Mouse (Mus musculus): ENCODE data around the gene Gli2.
A peak's percentile ranks its signal among the peaks of the same experiment; 100 is the strongest.

Gene Gli2

DNA sequence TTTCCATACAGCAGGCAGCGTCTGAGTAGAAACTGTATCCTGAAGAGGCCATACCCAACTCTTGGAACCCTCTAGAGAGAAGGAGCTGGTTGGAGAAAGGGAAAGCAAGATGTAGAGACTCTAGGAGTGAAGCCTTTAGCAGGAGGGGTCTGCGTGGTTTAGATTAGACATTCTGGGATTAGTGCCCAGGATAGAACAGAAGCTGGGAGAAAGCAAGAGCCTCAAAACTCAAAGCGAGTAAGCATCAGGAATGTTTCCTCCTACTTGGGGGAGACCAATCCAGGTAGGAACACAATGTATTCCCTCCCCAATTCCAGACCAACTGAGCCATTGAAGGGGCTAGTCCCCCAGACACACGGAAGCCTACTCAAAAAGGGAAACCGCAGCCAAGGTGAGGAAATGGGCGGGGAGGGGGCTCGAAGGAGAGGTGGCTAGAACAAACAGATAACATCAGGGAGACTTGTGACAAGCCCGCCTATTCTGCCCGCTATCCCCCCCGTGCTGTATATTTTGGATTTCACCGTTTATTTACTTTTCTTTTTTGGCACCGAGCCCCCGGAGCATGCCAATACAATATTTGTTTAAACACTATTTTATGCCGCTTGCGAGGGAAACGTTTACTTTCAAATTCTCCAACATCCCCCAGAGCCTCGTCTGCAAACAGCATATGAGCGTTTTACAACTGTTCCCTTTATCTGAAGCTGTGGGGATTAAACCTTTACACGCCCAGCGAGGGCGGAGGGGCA lies 2.1 kb downstream of the Gli2 start:
- DNase-seq (ENCODE audit: low spot score), result no peak

DNA sequence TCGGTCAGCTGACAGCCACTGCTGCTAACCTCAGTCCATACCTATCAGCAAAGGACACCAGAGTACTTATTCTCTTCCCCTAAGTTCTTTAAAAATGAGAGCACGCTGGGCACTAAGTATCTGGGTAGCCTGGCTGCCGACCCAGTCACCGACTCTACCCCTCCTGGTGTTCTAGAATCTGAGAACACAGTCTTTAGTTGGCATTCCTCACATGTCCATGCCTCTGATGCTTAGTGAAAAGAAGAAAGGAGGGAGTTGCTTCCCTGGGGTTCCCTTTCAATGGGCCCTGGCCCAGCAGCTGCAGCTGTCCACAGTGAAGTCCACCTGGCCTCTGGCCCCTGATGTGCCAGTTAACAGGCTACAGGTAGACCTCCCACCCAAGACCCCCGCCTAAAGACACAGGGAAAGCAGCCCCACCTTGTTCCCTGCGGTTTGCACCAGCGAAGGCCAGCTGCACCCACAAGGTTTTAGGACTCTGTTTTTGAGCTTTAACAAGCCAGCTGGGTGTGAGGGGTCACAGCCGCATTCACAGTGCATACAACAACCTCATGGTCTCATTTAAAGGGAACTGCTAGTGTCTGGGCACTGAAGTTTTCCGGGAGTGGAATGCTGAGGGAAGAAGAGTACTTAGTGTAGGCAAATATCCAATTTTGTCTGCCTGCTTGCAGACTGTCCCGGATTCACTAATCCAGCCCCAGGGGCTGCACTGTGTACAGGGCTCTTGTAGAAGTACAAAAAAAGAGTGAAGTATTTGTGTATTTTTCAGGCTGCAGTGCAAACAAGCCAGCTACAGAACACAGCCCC lies 3.4 kb downstream of the Gli2 start:
- no peak for DNase-seq (ENCODE audit: low spot score)

DNA sequence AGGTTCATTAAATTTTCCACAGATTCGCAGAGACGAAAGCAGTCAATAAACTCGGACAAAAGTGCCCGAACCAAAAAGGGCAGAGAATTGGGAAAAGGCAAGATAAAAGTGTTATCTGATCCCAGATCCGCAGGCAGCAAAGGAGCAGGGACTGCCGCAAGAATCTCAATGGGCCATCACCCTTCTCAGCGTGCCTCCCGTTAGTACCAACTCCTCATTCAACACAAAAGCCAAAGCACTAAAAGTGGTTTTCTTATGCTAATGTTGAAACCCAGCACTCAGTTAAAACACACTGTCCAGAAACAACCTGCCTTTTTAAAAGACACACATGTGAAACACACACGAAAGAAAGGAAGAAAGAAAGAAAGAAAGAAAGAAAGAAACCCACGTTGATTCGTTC lies 4.4 kb downstream of the Gli2 start:
- no peak for DNase-seq (ENCODE audit: low spot score)

DNA sequence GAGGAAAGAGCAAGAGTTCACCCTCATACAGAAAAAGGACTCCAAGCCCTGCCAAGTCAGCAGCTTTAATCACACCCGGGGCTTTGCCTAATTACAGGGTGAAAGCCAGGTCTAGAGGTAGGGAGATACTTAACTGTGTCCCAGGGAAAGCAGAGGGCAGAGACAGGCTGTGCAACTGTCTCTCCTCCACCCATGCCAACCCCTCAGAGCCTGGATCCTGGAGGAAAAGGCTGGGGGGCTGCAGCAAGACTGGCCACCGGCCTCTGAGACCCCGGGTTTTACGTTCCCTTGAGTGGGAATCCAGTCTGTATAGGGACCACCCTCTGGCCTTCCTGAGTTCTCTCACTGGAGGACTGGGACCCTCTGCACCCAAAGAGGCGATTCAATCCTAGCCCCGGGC lies 4.9 kb downstream of the Gli2 start:
- DNase-seq (ENCODE audit: low spot score), result no peak

DNA sequence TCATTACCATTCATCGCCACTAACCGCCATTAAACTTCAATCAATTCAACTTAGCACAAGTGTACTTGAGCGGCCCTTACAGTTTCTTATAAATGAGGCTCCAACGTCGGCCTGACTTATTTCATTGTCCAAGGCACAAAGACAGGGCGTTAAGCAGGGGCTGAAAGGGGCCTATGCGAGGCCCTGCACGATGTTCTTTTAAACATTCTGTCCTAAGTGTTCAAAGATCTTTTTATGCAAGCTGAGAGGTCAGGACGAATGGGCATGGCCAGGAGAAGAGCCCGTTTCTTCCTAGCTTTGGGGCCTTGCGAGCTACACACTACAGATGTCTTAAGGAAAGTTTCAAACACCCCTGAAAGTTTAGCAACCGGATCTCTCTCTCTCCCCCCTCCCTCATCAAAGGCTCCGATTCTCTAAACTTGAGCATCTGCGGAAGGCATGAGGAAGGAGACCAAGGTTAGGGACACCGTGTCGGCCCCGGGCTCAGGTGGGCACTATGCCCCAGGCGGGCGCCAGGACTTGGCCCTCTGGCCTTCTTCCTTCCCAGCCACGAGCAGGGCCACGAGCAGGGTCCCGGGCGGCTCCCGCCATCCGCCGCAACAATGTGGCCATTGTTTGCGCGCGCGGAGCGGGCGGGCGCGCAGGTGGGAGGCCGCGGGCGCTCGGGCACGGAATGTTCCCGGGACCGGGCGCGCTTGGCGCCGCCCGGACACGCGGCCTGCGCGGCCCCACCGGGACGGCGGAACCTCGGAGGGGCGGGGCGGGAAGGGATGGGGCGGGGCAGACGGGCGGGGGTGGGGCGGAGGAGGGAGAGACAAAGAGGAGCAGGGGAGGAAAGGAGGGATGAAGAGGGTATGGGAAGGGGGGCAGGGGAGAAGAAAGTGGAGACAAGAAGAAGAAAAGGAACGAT lies 5.7 kb downstream of the Gli2 start:
- peak; percentile 45 for DNase-seq (ENCODE audit: low spot score)

DNA sequence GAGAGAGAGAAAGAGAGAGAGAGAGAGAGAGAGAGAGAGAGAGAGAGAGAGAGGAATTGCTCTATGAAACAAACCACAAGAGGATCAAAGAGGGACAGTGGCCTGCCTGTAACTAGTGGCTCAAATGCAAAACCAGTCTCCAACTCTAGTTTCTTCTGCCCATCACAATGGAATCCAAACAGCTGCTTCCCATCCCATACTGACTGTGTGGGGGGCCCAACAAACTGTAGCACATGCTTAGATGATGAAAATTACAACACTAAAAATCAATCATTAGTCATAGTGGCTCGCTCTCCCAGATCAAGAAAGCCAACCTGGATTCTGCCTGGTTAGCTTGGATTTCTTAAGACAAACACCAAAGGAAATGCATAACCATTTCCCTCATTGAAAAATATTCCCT lies 15.0 kb downstream of the Gli2 start:
- no peak for DNase-seq (ENCODE audit: low spot score)

DNA sequence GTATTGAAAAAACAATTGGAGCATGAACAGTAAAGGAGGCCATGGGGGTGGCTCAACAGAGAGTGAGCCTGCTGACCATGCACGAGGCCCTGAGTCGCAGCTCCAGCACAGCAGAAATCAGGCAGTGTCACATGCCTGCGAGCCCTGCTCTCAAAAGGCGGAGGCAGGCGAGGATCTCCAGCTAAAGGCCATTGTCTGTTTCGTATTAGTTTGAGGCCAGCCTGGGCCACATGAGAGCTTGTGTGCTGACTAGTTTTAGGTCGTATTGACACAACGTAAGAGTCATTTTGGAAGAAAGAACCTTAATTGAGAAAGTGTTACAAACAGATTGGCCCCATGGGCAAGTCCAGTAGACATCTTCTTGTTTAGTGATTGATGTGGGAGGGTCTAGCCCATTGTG lies 17.5 kb downstream of the Gli2 start:
- DNase-seq (ENCODE audit: low spot score), result no peak

DNA sequence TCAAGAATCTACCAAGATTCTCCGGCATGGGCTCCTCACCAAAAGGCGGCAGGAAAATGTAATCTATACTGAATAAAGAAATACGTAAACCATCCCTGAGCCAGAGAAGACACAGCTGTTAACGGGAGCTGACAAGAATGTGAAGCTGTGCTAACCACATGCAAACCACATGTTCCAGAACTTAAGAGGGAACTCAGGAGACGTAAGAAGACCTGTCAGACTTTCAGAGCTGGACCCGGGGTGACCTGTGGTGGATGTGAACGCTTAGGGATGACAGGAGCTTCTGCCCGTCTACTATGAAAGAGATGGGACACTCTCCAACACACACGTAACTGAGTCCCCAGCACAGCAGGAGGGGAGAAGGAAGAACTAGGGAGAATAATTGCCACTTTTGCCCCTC lies 18.1 kb downstream of the Gli2 start:
- DNase-seq (ENCODE audit: low spot score), result no peak

DNA sequence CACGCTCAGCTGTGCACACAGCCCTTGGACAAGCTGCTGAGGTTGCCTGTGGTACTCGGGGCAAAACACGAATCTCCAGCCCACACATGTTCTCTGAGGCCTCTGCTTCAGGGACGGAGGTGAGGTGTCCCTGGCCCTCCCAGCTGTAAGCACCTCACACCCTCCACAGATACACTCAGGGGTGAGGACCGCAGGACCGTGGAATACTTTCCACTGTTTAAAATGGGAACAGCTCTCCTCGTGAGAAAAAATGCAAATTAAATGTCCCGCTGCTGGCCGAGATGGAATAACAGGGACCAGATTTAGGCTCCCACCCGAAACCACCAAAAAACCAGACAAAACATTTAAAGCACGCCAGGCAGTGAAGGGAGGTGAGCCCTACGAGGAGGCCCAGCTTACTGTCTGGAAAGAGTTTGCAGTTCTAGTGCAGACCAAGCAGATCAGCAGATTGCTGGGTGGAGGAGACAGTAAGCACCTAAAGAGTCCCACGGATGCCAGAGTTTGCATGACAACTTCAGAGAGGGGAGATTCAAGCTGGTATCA lies 19.2 kb downstream of the Gli2 start:
- DNase-seq (ENCODE audit: low spot score), result no peak

DNA sequence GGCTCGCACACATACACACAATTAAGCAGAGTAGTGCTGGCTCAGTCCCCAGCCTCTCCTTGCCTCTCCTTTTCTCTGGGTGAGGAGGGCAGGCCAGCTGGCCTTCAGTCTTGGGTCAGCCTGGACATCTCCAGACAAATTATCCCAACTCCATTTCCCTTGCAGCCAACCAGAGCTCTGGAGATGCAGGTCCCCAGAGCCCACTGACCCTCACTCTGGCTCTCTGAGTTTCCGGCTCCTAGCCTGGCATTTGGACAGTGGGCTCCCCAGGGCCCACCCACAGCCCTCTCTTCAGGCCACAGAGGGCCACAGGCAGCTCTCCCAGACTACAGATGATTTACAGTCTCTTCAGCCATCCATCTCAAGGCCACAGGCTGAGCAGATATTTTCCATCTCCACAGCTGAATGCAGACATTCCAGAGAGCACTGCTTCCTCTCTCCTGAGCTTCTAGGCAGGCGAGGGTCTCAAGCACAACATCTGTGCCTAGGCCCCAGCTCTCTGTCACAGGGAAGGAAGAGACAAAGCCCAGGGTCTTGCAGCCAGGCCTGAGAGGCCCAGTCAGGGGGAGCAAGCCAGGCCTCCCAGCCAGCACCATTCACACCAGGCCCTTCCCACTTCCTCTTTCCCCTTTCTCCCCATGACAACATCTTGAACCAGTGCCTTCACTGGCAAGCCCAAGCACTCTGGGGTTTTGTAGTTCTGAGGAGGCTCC lies 19.8 kb downstream of the Gli2 start:
- DNase-seq (ENCODE audit: low spot score), result peak; percentile 64

DNA sequence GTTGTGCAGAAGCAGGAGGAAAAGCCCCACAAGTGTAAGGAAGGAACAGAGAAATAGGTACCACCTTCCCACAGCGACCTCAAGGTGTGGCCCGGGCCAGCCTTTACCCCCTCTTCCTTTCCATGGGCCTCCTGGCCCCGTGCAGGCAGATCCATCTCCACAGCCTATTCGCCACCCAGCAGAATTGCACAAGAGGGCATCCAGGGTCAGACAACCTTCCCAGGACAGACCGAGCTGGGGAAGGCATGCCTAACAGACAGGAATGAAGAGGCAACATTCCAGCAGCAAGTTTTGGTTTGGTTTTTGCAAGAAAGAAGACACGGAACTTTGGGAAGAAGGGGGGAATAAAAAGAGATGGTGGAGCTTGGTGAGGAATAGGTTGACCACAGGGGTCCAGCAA lies 22.2 kb downstream of the Gli2 start:
- no peak for DNase-seq (ENCODE audit: low spot score)

DNA sequence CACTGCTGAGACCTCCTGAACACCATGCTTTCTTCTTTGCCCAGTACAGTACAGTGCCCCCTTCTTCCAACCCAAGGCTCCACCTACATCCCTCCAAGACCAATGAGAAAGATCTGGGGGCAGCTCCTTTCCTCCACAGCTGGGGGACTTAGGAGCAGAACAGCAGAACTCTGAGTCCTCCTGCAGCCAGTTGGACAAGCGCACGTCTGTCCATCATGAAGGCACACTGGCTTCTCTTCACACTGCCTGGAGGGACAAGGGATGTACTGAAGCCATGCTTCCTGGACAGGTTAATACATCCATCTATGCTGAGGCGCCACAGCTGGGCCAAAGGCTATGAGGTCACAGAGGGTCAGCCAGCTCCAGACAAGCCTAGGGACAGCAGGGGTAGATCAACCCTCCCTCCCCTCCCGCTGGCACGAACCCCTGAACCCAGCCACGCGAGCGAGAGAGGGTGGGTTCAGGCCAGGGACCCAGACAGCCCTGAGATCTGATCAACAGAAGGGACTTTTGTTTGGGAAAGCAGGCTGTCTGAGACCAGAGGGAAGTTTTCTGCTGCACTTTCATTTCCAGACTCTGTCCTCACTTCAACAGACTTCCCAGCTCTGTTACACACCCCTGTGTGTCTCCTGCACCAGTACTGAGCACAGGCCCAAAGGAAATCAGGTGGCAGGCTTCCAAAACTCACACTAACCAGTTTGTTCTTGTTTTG lies 27.6 kb downstream of the Gli2 start:
- no peak for DNase-seq (ENCODE audit: low spot score)

DNA sequence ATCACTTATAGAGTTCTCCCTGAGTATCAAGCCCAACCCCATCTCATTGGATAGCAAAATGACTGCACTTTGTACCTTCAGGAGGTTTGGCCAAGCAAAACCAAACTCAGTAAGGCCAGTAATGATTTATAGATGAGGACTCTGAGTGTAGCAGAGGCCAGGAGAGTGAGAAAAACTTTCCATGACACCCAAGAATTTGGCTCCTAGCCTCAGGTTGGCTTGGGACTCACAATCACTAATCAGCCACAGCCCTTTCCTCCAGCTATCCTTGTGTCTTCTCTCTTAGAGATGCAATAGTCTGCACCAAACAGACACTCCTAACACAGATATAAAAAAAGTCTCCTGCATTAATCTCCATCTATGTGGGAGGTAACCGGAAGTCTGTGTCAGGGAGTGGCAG lies 31.1 kb downstream of the Gli2 start:
- DNase-seq (ENCODE audit: low spot score), result no peak

DNA sequence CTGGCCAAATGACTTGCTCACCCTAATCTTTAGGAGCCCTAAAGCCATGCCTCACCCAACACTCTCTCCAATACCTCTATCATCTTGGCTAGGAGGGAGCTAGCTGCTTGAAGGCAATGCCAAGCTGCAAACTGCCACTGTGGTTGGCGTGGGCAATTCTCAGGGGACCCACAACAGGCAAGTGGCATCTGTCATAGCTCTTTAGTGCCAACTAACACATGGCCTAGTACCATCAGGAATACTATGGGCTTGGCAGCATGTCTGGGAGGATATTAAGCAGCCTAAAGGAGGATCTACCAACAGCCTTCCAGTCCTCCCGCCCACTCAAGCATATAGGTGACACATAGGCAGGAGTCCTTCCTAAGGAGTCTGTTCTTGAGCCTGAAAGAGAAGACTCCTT lies 33.3 kb downstream of the Gli2 start:
- DNase-seq (ENCODE audit: low spot score), result peak; percentile 73

DNA sequence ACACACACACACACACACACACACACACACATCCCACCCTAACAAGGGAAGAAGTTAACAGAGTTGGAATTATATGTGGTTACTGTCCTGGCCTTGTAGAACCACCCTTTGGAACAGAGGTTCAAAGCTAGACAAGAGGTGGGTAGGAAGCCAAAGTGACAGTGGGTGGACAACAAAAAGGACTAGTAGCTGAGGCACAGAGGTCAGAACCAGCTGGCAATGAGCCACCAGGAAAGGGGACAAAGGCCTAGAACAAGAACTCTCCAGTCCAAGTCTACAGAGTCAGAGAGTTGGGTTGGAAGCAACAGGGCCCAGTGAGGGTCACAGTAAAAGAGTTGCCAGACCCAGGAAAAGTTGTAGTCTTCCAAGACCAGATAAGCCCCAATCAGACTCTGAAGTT lies 34.4 kb downstream of the Gli2 start:
- DNase-seq (ENCODE audit: low spot score), result no peak

DNA sequence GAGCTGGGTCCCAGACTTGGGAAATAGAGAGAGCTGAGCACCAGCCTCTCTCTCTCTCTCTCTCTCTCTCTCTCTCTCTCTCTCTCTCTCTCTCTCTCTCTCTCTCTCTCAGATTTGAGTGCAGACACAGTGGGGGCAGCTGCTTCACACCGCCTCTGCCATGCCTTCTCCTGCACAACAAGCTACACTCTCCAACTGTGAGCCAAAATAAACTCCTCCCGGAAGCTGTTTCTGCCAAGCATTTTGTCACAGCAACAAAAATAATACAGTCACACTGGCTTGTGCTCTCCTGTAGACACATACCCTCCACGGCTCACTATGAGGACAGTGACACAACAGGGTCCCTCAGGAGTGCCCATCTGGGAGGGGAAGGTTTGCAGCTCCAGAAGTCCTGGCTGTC lies 36.6 kb downstream of the Gli2 start:
- peak; percentile 43 for DNase-seq (ENCODE audit: low spot score)

DNA sequence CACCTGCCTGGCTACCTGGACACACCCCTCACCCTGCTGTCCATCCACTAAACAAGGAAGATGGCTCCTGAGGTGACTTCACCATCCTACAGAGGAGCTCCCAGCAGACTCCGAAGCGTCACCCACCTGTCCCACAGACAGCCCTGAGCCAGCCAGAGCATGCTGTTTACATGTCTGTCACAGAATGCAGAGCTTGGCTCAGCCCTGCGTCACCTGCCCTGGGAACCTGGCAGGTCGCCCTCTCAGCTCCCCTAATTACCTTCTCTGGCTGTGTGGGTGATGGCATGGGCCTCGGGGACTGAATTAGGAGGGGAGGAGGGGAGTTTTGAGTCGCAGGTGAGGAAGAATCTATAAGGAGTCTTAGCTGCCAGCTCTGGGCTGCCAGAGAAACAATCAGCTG lies 38.3 kb downstream of the Gli2 start:
- no peak for DNase-seq (ENCODE audit: low spot score)

DNA sequence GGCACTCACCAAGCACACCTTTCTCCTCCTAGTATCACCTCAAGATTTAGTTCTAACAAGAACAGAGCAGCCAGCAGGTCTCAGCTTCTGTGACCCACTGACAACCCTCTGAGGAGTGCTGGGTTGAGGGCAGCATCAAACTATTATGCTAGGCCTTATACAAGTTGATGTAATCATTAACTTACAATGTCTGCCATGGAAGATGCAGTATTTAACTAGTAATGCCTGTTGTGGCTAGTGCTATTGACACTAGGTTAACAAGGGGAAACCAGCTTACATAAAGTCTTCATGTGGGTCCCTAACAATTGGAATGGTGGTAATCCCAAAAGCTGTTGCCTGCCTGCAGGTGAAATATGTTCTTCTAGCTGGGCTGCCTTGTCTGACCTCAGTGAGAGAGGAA lies 44.5 kb downstream of the Gli2 start:
- DNase-seq (ENCODE audit: low spot score), result no peak

DNA sequence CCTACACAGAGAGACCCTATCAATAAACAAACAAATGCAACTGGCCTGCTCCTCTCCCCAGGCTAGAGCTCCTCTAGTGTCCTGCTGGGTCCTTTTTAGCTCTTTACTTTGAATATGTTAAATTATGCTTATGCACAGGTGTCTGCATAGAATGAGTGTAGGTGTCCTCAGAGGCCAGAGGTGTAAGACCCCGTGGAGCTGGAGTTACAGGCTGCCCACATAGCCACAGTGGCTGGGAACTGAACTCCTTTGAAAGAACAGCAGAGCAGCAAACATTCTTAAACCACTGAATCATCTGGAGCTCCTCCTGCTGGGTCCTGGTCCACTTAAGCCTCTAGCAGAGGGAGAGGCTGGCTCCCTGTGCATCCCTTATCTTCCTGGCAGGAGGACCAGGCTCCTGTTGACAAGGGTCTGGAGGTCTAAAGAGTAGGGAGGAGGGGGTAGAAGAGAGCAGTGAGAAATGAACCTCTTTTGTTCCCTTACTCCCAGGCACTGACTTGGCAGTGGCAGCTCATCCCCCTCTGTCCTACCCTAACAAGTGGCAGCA lies 49.5 kb downstream of the Gli2 start:
- DNase-seq (ENCODE audit: low spot score), result no peak

DNA sequence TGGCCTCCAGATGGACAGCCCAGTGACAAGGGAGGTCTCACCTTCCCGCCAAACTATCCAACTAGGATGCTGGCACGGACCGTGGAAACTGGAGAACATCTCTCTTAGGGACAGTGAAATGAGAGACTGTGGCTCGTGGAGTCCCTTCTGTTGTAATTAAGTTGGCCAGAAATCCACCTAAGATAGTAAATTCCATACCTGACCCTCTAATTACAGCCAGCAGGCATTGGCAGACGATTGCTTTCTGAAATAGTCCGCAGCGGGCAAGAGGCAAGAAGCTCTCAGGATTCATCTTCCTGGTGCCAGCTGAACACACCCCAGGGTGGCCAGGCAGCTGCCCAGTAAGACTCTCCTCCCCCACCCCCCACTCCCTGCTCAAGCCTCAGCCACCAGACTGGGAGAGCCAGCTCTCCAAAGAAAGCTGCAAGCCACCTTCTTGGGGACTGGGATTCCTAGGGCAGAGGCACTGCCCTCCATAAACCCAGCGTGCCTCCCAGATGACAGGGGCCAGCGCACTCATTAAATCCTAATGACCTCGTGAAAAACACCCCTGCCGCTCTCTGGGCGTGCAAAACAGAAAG lies 51.9 kb downstream of the Gli2 start:
- no peak for DNase-seq (ENCODE audit: low spot score)
